Mouse (Mus musculus) hematopoietic multipotent progenitor cell, adult 10-12 weeks (in vitro differentiated cells): Measurements from ENCODE around the gene Gm7324. TPM values are rescaled to one million over a fixed set of nuclear protein-coding genes. Genes with fewer than 3 reads are reported as not detected.

Experiments
- polyA plus RNA-seq: library from polyadenylated mRNA; stranded (reverse); fragments of >175 nt; gene quantifications from 2 replicates; pipeline ENCODE4 v1.2.3, GENCODE M21; 2012; ENCODE audit warnings: low replicate concordance

Gene Gm7324
- polyA plus RNA-seq, result 0.08 TPM in 1 of 2 replicates, not detected in the other

GRCm38 (mm10) chr14:43697621-43698020, at the start of gene Gm7324:
Gm7324 (plus strand) TSS chr14:43697828.

GRCm38 (mm10) chr14:43677099-43677498, 20.5 kb upstream of the Gm7324 start, which contains the start of gene Gm8165:
Gm8165 (minus strand) TSS chr14:43677199.

GRCm38 (mm10) chr14:43727385-43727784, 29.8 kb downstream of the Gm7324 start, which contains the start of gene Gm16506:
Gm16506 (minus strand) TSS chr14:43727485.

GRCm38 (mm10) chr14:43747566-43747965, 49.9 kb downstream of the Gm7324 start, which contains the start of gene Gm6526:
Gm6526 (plus strand) TSS chr14:43747866.

Other genes starting within 250 kb of the Gm7324 start
- gene Gm5799, start 154.3 kb upstream of the Gm7324 start, polyA plus RNA-seq, result not detected in 2 replicates
- gene Gm17654, start 118.7 kb upstream of the Gm7324 start, polyA plus RNA-seq, result not detected in 2 replicates
- not detected in 2 replicates for gene Gm10375, start 89.8 kb upstream of the Gm7324 start, polyA plus RNA-seq
- not detected in 2 replicates for gene Gm8165, start 20.6 kb upstream of the Gm7324 start, polyA plus RNA-seq
- gene Gm16506, start 29.7 kb downstream of the Gm7324 start, polyA plus RNA-seq, result not detected in 2 replicates
- not detected in 2 replicates for gene Gm6526, start 50.0 kb downstream of the Gm7324 start, polyA plus RNA-seq
- gene Gm8180, start 86.9 kb downstream of the Gm7324 start, polyA plus RNA-seq, result not detected in 2 replicates
- 0.24 TPM in 1 of 2 replicates, not detected in the other for gene Ear1, start 177.7 kb downstream of the Gm7324 start, polyA plus RNA-seq
- gene Ear10, start 225.7 kb downstream of the Gm7324 start, polyA plus RNA-seq, result not detected in 2 replicates
- gene Gm8113, start 227.6 kb downstream of the Gm7324 start, polyA plus RNA-seq, result 0.04 and 0.17 TPM in 2 replicates